Mouse (Mus musculus) intestine, embryonic 15.5 days (tissue): Measurements from ENCODE around the gene Kctd13. TPM values are rescaled to one million over a fixed set of nuclear protein-coding genes. Genes with fewer than 3 reads are reported as not detected.
A peak's percentile ranks its signal among the peaks of the same experiment; 100 is the strongest.
"Not testable (repeated sequence)": the region's sequence is repeated elsewhere in the genome, so short reads cannot be mapped to it uniquely, and the experiment has no call there.

Source experiments
- ATAC-seq: fragments of 200-750 bp; cut with Nextera tagmentation; 2 replicates; pipeline ENCODE4 v1.8.0; 2017; ENCODE audit warnings: moderate TSS enrichment, moderate library complexity
- H3K27ac ChIP-seq: fragments of 300-500 bp; sonication (generic); 2 replicates; pipeline ENCODE4 v1.5.1; 2015; ENCODE audit warnings: mild to moderate bottlenecking, inconsistent platforms
- H3K27me3 ChIP-seq: fragments of 300-500 bp; sonication (generic); replicated peaks from 2 replicates; pipeline ENCODE4 v1.6.1; 2015; ENCODE audit warnings: inconsistent platforms
- H3K36me3 ChIP-seq: fragments of 300-500 bp; sonication (generic); 2 replicates; pipeline ENCODE4 v1.6.1; 2015; ENCODE audit warnings: inconsistent platforms
- H3K4me1 ChIP-seq: fragments of 300-500 bp; sonication (generic); replicated peaks from 2 replicates; pipeline ENCODE4 v1.6.1; 2015; ENCODE audit warnings: inconsistent platforms
- H3K4me2 ChIP-seq: fragments of 300-500 bp; sonication (generic); replicated peaks from 2 replicates; pipeline ENCODE4 v1.6.1; 2015; ENCODE audit warnings: mild to moderate bottlenecking, inconsistent platforms
- H3K4me3 ChIP-seq: fragments of 300-500 bp; sonication (generic); replicated peaks from 2 replicates; pipeline ENCODE4 v1.5.1; 2015; ENCODE audit warnings: inconsistent platforms
- H3K9ac ChIP-seq: fragments of 300-500 bp; sonication (generic); 2 replicates; pipeline ENCODE4 v1.6.1; 2015; ENCODE audit warnings: inconsistent platforms
- H3K9me3 ChIP-seq: fragments of 300-500 bp; sonication (generic); 2 replicates; pipeline ENCODE4 v1.6.1; 2016; ENCODE audit warnings: inconsistent platforms
- WGBS: fragments of 180-500 bp; shearing (Covaris S2); methylation state at CpG from one replicate; pipeline ENCODE4 v1.1.7; 2015; 5-methylcytosine and 5-hydroxymethylcytosine counted together
- polyA plus RNA-seq: library from polyadenylated mRNA; unstranded; fragments of >200 nt; fragmentation: Nextera tagmentation; extraction: Ambion mirVana; gene quantifications from 2 replicates; pipeline ENCODE4 v1.2.1, GENCODE M21; 2015

The Kctd13 gene
- 13.6 and 13.9 TPM in 2 replicates for polyA plus RNA-seq

GRCm38 (mm10) chr7:126928384-126929037 lies at the start of gene Kctd13:
TSS of gene Kctd13 (plus strand) at chr7:126928879.
- H3K27me3 ChIP-seq: no peaks in the 10 kb centered on the region
- H3K9me3 ChIP-seq: no peaks in the 10 kb centered on the region
- peak within 1 kb of the TSS; percentile 85 for H3K4me2 ChIP-seq
- ATAC-seq: peak; percentile 99
- H3K36me3 ChIP-seq: peaks cover 4% of the 10 kb centered on the region; the same call in 1 of the 2 replicates
- peak within 1 kb of the TSS; percentile 63 for H3K4me3 ChIP-seq
- peak within 1 kb of the TSS; percentile 82 for H3K9ac ChIP-seq
- H3K27ac ChIP-seq: peak within 1 kb of the TSS; percentile 61
- peaks cover 5% of the 10 kb centered on the region; the same call in 1 of the 2 replicates for H3K4me1 ChIP-seq
- 3% methylated on average over 56 of the region's 56 CpGs for WGBS

GRCm38 (mm10) chr7:126881040-126881439 lies 47.6 kb upstream of the Kctd13 start:
- Histone ChIP-seq H3K27ac (no peak overlapping the region), H3K4me3 (no peak overlapping the region), H3K9ac (no peak overlapping the region)

GRCm38 (mm10) chr7:126883731-126884181 lies 44.9 kb upstream of the Kctd13 start:
- Histone ChIP-seq H3K4me2 (peak overlapping the region; percentile 97), H3K27me3 (no peaks in the 10 kb centered on the region), H3K36me3 (peaks cover 19% of the 10 kb centered on the region), H3K4me1 (peaks cover 17% of the 10 kb centered on the region), H3K9me3 (no peaks in the 10 kb centered on the region), H3K27ac (peak overlapping the region; percentile 94), H3K9ac (peak overlapping the region; percentile 82), H3K4me3 (peak overlapping the region; percentile 74)
- ATAC-seq: peak; percentile 6; the same call in 1 of the 2 replicates
- under 1% methylated on average over 15 of the region's 15 CpGs for WGBS

More at GRCm38 (mm10) chr7:126881040-126881439, 47.6 kb upstream of the Kctd13 start:
- H3K9me3 ChIP-seq: no peaks in the 10 kb centered on the region
- no peak for ATAC-seq
- H3K4me2 ChIP-seq: peak overlapping the region; percentile 97
- H3K36me3 ChIP-seq: peaks cover 36% of the 10 kb centered on the region
- H3K4me1 ChIP-seq: peaks cover 17% of the 10 kb centered on the region
- 76% methylated on average over 6 of the region's 6 CpGs for whole genome bisulfite sequencing
- no peaks in the 10 kb centered on the region for H3K27me3 ChIP-seq

GRCm38 (mm10) chr7:126884286-126885164 lies 44.2 kb upstream of the Kctd13 start, which contains the start of gene Taok2:
TSS of gene Taok2 (minus strand) at chr7:126884703.
- WGBS: under 1% methylated on average over 56 of the region's 56 CpGs
- ATAC-seq: peak; percentile 98
- Histone ChIP-seq H3K27me3 (no peaks in the 10 kb centered on the region), H3K27ac (peak within 1 kb of the TSS; percentile 94), H3K36me3 (peaks cover 11% of the 10 kb centered on the region), H3K9me3 (no peaks in the 10 kb centered on the region), H3K4me2 (peak within 1 kb of the TSS; percentile 97), H3K4me3 (peak within 1 kb of the TSS; percentile 74), H3K9ac (peak within 1 kb of the TSS; percentile 82), H3K4me1 (peaks cover 17% of the 10 kb centered on the region)

- H3K36me3 ChIP-seq: no peaks in the 10 kb centered on the region
- no peak overlapping the region for H3K9ac ChIP-seq
- ATAC-seq: no peak
- H3K4me2 ChIP-seq: no peak overlapping the region
- H3K4me1 ChIP-seq: peaks cover 6% of the 10 kb centered on the region
- H3K27ac ChIP-seq: no peak overlapping the region
- no peaks in the 10 kb centered on the region for H3K27me3 ChIP-seq
- WGBS: 76% methylated on average over 5 of the region's 5 CpGs
- H3K9me3 ChIP-seq: no peaks in the 10 kb centered on the region
- H3K4me3 ChIP-seq: no peak overlapping the region
Observed at GRCm38 (mm10) chr7:126887281-126887680, 41.4 kb upstream of the Kctd13 start.

- no peaks in the 10 kb centered on the region for H3K9me3 ChIP-seq
- no peak overlapping the region for H3K4me3 ChIP-seq
- H3K27ac ChIP-seq: no peak overlapping the region
- no peaks in the 10 kb centered on the region for H3K36me3 ChIP-seq
- H3K9ac ChIP-seq: no peak overlapping the region
- 51% methylated on average over 7 of the region's 7 CpGs for WGBS
- H3K4me1 ChIP-seq: no peaks in the 10 kb centered on the region
- H3K27me3 ChIP-seq: no peaks in the 10 kb centered on the region
- H3K4me2 ChIP-seq: no peak overlapping the region
- ATAC-seq: no peak
Observed at GRCm38 (mm10) chr7:126888852-126889251, 39.8 kb upstream of the Kctd13 start.

GRCm38 (mm10) chr7:126896912-126897311 lies 31.8 kb upstream of the Kctd13 start:
- H3K4me1 ChIP-seq: peaks cover 14% of the 10 kb centered on the region
- H3K4me2 ChIP-seq: peak overlapping the region; percentile 81; the same call in 1 of the 2 replicates
- 0 out of 2 replicates have a peak overlapping the region, but pooled peaks have one; percentile 29 for H3K27ac ChIP-seq
- no peak overlapping the region for H3K4me3 ChIP-seq
- no peak overlapping the region for H3K9ac ChIP-seq
- 89% methylated on average over 5 of the region's 5 CpGs for WGBS
- no peaks in the 10 kb centered on the region for H3K36me3 ChIP-seq
- no peak for ATAC-seq
- H3K27me3 ChIP-seq: no peaks in the 10 kb centered on the region
- no peaks in the 10 kb centered on the region for H3K9me3 ChIP-seq

- Histone ChIP-seq H3K27me3 (no peaks in the 10 kb centered on the region), H3K36me3 (no peaks in the 10 kb centered on the region), H3K9me3 (no peaks in the 10 kb centered on the region), H3K9ac (peak overlapping the region; percentile 75), H3K4me3 (peak overlapping the region; percentile 70), H3K27ac (peak overlapping the region; percentile 62), H3K4me2 (peak overlapping the region; percentile 81), H3K4me1 (peaks cover 14% of the 10 kb centered on the region)
- ATAC-seq: peak; percentile 81
- 23% methylated on average over 16 of the region's 16 CpGs for WGBS
Observed at GRCm38 (mm10) chr7:126897390-126898101, 31.1 kb upstream of the Kctd13 start.

GRCm38 (mm10) chr7:126898102-126898990 lies 30.3 kb upstream of the Kctd13 start:
- peaks cover 14% of the 10 kb centered on the region for H3K4me1 ChIP-seq
- peak overlapping the region; percentile 70 for H3K4me3 ChIP-seq
- no peaks in the 10 kb centered on the region for H3K9me3 ChIP-seq
- peak overlapping the region; percentile 81 for H3K4me2 ChIP-seq
- no peaks in the 10 kb centered on the region for H3K27me3 ChIP-seq
- H3K27ac ChIP-seq: peak overlapping the region; percentile 62
- peak; percentile 99 for ATAC-seq
- no peaks in the 10 kb centered on the region for H3K36me3 ChIP-seq
- peak overlapping the region; percentile 75 for H3K9ac ChIP-seq
- WGBS: 10% methylated on average over 37 of the region's 37 CpGs

- H3K4me1 ChIP-seq: peaks cover 14% of the 10 kb centered on the region
- ATAC-seq, H3K36me3 ChIP-seq, H3K4me3 ChIP-seq, H3K9ac ChIP-seq, H3K27me3 ChIP-seq, H3K27ac ChIP-seq, H3K4me2 ChIP-seq, H3K9me3 ChIP-seq: not testable (repeated sequence)
- 97% methylated on average over 7 of the region's 9 CpGs for WGBS
Observed at GRCm38 (mm10) chr7:126899781-126900180, 28.9 kb upstream of the Kctd13 start.

GRCm38 (mm10) chr7:126905590-126905989 lies 23.1 kb upstream of the Kctd13 start:
- H3K27ac ChIP-seq: no peak overlapping the region
- no peak for ATAC-seq
- 70% methylated on average over 3 of the region's 3 CpGs for WGBS
- H3K4me3 ChIP-seq: no peak overlapping the region
- no peak overlapping the region for H3K9ac ChIP-seq
- H3K4me2 ChIP-seq: no peak overlapping the region
- no peaks in the 10 kb centered on the region for H3K4me1 ChIP-seq
- no peaks in the 10 kb centered on the region for H3K36me3 ChIP-seq
- H3K27me3 ChIP-seq: no peaks in the 10 kb centered on the region
- no peaks in the 10 kb centered on the region for H3K9me3 ChIP-seq
